29 mouse cellular contexts compared by ENCODE assay signal in the genomic region with DNA sequence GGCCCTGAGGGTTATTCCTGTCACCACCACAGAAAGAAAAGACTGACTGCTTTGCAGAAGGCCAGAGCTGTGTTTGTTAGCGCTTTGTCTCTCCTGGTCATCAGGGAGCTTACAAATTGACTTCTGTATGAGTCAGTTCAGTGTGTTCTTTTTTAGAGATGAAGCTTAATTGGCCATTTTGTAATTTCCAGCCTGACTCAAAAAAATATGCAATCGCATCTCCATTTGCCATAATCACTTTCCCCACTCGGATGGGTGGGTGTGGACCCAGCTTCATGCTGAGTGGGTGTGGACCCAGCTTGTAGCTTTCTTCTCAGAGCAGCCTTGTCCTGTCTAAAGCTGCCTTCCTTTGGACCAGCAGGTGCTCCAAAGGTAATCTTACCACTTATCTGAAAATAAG. TPM values are rescaled to one million over a fixed set of nuclear protein-coding genes. Genes with fewer than 3 reads are reported as not detected.
A peak's percentile ranks its signal among the peaks of the same experiment; 100 is the strongest.
DNase-seq lines count a peak whose midpoint lies in the region; ATAC-seq lines count a peak whose summit lies in the region.
"Had no signal": no experiment of that assay in that cellular context is flagged by ENCODE, and none has a peak within 500 bp of the region (broad histone marks: within the 10 kb centered on the region; RNA-seq: fewer than 3 reads in every experiment).

No protein-coding gene starts in this region.

- H3K4me3 ChIP-seq in heart, embryonic 11.5 days (ENCODE audit: low read depth, low read length), result no peak overlapping the region
- H3K4me3 ChIP-seq: embryonic facial prominence, embryonic 12.5 days; embryonic facial prominence, embryonic 15.5 days; forebrain, embryonic 12.5 days; forebrain, embryonic 15.5 days; heart, embryonic 15.5 days; hindbrain, embryonic 10.5 days; hindbrain, embryonic 13.5 days had no signal

- no peak overlapping the region for H3K9ac ChIP-seq in heart, embryonic 11.5 days (ENCODE audit: low read depth, low read length)
- H3K9ac ChIP-seq: embryonic facial prominence, embryonic 12.5 days; embryonic facial prominence, embryonic 15.5 days; forebrain, embryonic 12.5 days; forebrain, embryonic 15.5 days; heart, embryonic 15.5 days; hindbrain, embryonic 13.5 days had no signal

- intact Hi-C loops in gastrocnemius, postnatal 14 days (cut with DNase I; ENCODE audit: low total_unique reads), result no loop called here

- no peak for ATAC-seq in heart, embryonic 11.5 days (replicated peaks; ENCODE audit: insufficient number of reproducible peaks, low FRiP score, low TSS enrichment)
- ATAC-seq: forebrain, embryonic 15.5 days; hindbrain, embryonic 16.5 days; intestine, embryonic 16.5 days; Patski had no signal

- no peaks in the 10 kb centered on the region for H3K9me3 ChIP-seq in heart, embryonic 11.5 days (replicated peaks; ENCODE audit: control insufficient read depth, low read length)
- H3K9me3 ChIP-seq: embryonic facial prominence, embryonic 12.5 days; embryonic facial prominence, embryonic 15.5 days; forebrain, embryonic 12.5 days; forebrain, embryonic 15.5 days; heart, embryonic 15.5 days; hindbrain, embryonic 10.5 days; hindbrain, embryonic 13.5 days had no signal

- H3K27me3 ChIP-seq in heart, embryonic 11.5 days (ENCODE audit: control insufficient read depth, insufficient read depth, low read length), result no peaks in the 10 kb centered on the region
- H3K27me3 ChIP-seq: embryonic facial prominence, embryonic 12.5 days; embryonic facial prominence, embryonic 15.5 days; forebrain, embryonic 12.5 days; forebrain, embryonic 15.5 days; heart, embryonic 15.5 days; hindbrain, embryonic 13.5 days; Patski had no signal

- no peak overlapping the region for H3K27ac ChIP-seq in heart, embryonic 11.5 days (ENCODE audit: low read depth, low read length)
- H3K27ac ChIP-seq: embryonic facial prominence, embryonic 12.5 days; embryonic facial prominence, embryonic 15.5 days; forebrain, embryonic 12.5 days; forebrain, embryonic 15.5 days; heart, embryonic 15.5 days; hindbrain, embryonic 10.5 days; hindbrain, embryonic 13.5 days had no signal

- 71% methylated on average over 3 of the region's 3 CpGs for WGBS in heart, embryonic 11.5 days (ENCODE audit: insufficient replicate concordance)

- no peak overlapping the region for H3K4me2 ChIP-seq in heart, embryonic 11.5 days
- H3K4me2 ChIP-seq: embryonic facial prominence, embryonic 12.5 days; embryonic facial prominence, embryonic 15.5 days; forebrain, embryonic 12.5 days; forebrain, embryonic 15.5 days; heart, embryonic 15.5 days; hindbrain, embryonic 13.5 days had no signal

- H3K4me1 ChIP-seq in heart, embryonic 11.5 days (ENCODE audit: control insufficient read depth, insufficient read depth, low read length), result no peaks in the 10 kb centered on the region
- H3K4me1 ChIP-seq: embryonic facial prominence, embryonic 12.5 days; embryonic facial prominence, embryonic 15.5 days; forebrain, embryonic 12.5 days; forebrain, embryonic 15.5 days; heart, embryonic 15.5 days; hindbrain, embryonic 10.5 days had no signal

- DNase-seq in embryo, embryonic 10 days (ENCODE audit: low spot score), result peak; percentile 3
- DNase-seq in embryo, embryonic 9.5 days (ENCODE audit: extremely low spot score), result no peak
- DNase-seq in heart, adult 11 months, result peak; percentile 82
- peak; percentile 15 for DNase-seq in layer of hippocampus, adult 9-11 months
- DNase-seq in layer of hippocampus, postnatal 14 days (ENCODE audit: low spot score in 2 of 2), result no peak
- peak; percentile 4 for DNase-seq in skeletal muscle tissue, adult 2 months (ENCODE audit: low read depth, low spot score)
- no peak for DNase-seq in gastrocnemius, postnatal 14 days
- DNase-seq: adrenal gland, postnatal 10 days; adrenal gland, postnatal 36 days; cerebellum, adult 11-12 months; cerebellum, adult 8-10 months; cerebellum, postnatal 10 days; cerebellum, postnatal 36 days; heart, postnatal 36 days; kidney, adult 2 months had no signal

- H3K36me3 ChIP-seq in heart, embryonic 11.5 days (ENCODE audit: control insufficient read depth, insufficient read depth, low read length), result no peaks in the 10 kb centered on the region
- H3K36me3 ChIP-seq: embryonic facial prominence, embryonic 12.5 days; embryonic facial prominence, embryonic 15.5 days; forebrain, embryonic 12.5 days; forebrain, embryonic 15.5 days; heart, embryonic 15.5 days; hindbrain, embryonic 10.5 days; hindbrain, embryonic 13.5 days had no signal

RNA-seq across cellular contexts. Expression of a gene that starts 26.5 kb away (rescaled TPM):
- 1.5 and 2.0 TPM in 2 replicates for polyA plus RNA-seq in heart, embryonic 11.5 days (2014; fragmentation: Nextera tagmentation; extraction: Ambion mirVana)
- total RNA-seq in layer of hippocampus, postnatal 14 days (2021), result 10 to 100 TPM; 19.5 to 21.7 TPM
- under 1 TPM; 0.09 to 0.10 TPM for total RNA-seq in gastrocnemius, postnatal 14 days (2021)
- total RNA-seq: gastrocnemius, adult 8-10 months; heart, adult 18-20 months; heart, postnatal 10 days; heart, postnatal 36 days had no signal

Comparison
In these comparisons a context has a peak if more than half of its experiments do, and no peak if none do; other contexts are left out.
1. DNase-seq: peak in embryo, embryonic 10 days (single experiment), heart, adult 11 months (single experiment), layer of hippocampus, adult 9-11 months (single experiment) and skeletal muscle tissue, adult 2 months (single experiment); none in embryo, embryonic 9.5 days (single experiment), layer of hippocampus, postnatal 14 days (0 of 2) and gastrocnemius, postnatal 14 days (single experiment).
2. RNA of a gene that starts 26.5 kb away (total RNA-seq): 19.5 to 21.7 TPM in layer of hippocampus, postnatal 14 days; 0.09 to 0.10 TPM in gastrocnemius, postnatal 14 days; every median in the first group is over 10 times any median in the second.